Mouse (Mus musculus) brain, adult 10 weeks (tissue): ENCODE measurements around the gene Gm47996. TPM values are rescaled to one million over a fixed set of nuclear protein-coding genes. Genes with fewer than 3 reads are reported as not detected.

ENCODE experiments used
- polyA plus RNA-seq: library from polyadenylated mRNA; stranded (reverse); fragments of 350-450 nt; fragmentation: Illumina TruSeq; extraction: RNeasy Lipid Tissue Mini Kit (QIAGEN cat#74804); gene quantifications from one replicate; pipeline ENCODE4 v1.2.3, GENCODE M21; 2015; ENCODE audit warnings: low read depth, low replicate concordance

Gm47996 gene
- polyA plus RNA-seq: not detected

GRCm38 (mm10) chr1:151209824-151210355 lies at the start of gene Gm47996:
Gene Gm47996 (plus strand): TSS chr1:151210131.

GRCm38 (mm10) chr1:151182266-151182665 lies 27.7 kb upstream of the Gm47996 start, which contains the start of gene Gm47985:
Gene Gm47985 (plus strand): TSS chr1:151182537.

GRCm38 (mm10) chr1:151192075-151192474 lies 17.9 kb upstream of the Gm47996 start, which contains the start of gene Gm8947:
Gene Gm8947 (plus strand): TSS chr1:151192376.

GRCm38 (mm10) chr1:151198120-151198519 lies 11.8 kb upstream of the Gm47996 start, which contains the start of gene Gm47995:
Gene Gm47995 (plus strand): TSS chr1:151198448.

GRCm38 (mm10) chr1:151203818-151204217 lies 6.1 kb upstream of the Gm47996 start, which contains the start of gene 3110040M04Rik:
Gene 3110040M04Rik (plus strand): TSS chr1:151204121.

Other genes starting within 250 kb of the Gm47996 start
- 3.7 TPM for gene Hmcn1, start 216.7 kb upstream of the Gm47996 start, polyA plus RNA-seq
- not detected for gene Gm47985, start 27.6 kb upstream of the Gm47996 start, polyA plus RNA-seq
- gene Gm8947, start 17.8 kb upstream of the Gm47996 start, polyA plus RNA-seq: not detected
- gene Gm47995, start 11.7 kb upstream of the Gm47996 start, polyA plus RNA-seq: not detected
- gene 3110040M04Rik, start 6.0 kb upstream of the Gm47996 start, polyA plus RNA-seq: not detected
- 150 TPM for gene Ivns1abp, start 134.3 kb downstream of the Gm47996 start, polyA plus RNA-seq
- gene Swt1, start 218.3 kb downstream of the Gm47996 start, polyA plus RNA-seq: 9.8 TPM
- gene Trmt1l, start 218.4 kb downstream of the Gm47996 start, polyA plus RNA-seq: 23.1 TPM